Mouse (Mus musculus) splenic B cell, adult 2 months (primary cell): ENCODE measurements around the gene AU022252.

Source experiments
- DNase-seq: peaks from one replicate; pipeline ENCODE4 v3.0.0-alpha.2; 2011; ENCODE audit warnings: low read depth, low spot score
- H3K27me3 ChIP-seq: 2 replicates; pipeline ENCODE4 v1.6.1; 2012; ENCODE audit warnings: mild to moderate bottlenecking, low read length, moderate library complexity, mixed read lengths; ENCODE audit not compliant: control insufficient read depth, poor library complexity, insufficient read depth, severe bottlenecking
- H3K36me3 ChIP-seq: 2 replicates; pipeline ENCODE4 v1.6.1; 2012; ENCODE audit warnings: mild to moderate bottlenecking, low read length, moderate library complexity, mixed read lengths; ENCODE audit not compliant: control insufficient read depth, poor library complexity, insufficient read depth, severe bottlenecking

Gene AU022252

DNA sequence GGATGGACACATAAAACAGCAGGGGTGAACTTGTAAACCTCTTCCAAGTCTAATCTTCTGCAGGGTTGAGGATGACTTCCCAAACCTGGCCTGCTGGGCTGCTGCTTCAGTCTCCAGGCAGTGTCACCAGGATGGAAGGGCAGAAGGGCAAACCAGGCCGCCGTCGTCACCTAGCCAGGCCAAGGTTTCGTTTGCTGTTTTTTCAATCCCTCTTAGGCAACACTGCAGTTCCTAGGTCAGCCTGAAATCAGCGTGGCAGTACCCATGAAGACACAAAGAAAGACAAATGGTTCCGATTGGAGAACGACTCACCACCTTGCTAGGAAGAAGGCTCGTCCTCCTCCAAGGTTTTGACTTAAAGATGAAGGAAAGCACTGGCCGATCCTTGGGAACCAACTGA is 6.8 kb downstream of the AU022252 start:
- H3K36me3 ChIP-seq, result peaks cover 1% of the 10 kb centered on the region; the same call in 1 of the 2 replicates
- no peak for DNase-seq
- H3K27me3 ChIP-seq, result no peaks in the 10 kb centered on the region

DNA sequence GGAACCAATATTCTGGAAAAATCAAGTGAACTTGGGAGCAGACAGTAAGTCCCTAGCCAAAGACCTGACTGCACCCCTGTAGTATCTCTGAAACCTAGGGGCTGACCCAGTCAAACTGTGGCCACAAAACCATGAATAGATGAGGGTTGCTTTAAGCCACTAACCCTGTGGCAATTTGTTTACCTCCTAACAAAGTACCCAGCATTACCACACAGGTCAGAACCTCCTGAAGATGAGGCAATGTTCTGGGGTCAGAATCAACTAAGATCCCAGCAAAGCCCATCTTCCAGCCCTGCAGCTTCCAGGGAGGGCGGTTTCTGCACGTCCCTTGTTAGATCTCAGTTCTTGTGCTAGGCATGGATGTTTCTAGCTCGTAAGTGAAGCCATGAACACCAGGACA is 8.0 kb downstream of the AU022252 start:
- Histone ChIP-seq H3K27me3 (no peaks in the 10 kb centered on the region), H3K36me3 (peaks cover 1% of the 10 kb centered on the region; the same call in 1 of the 2 replicates)
- no peak for DNase-seq

DNA sequence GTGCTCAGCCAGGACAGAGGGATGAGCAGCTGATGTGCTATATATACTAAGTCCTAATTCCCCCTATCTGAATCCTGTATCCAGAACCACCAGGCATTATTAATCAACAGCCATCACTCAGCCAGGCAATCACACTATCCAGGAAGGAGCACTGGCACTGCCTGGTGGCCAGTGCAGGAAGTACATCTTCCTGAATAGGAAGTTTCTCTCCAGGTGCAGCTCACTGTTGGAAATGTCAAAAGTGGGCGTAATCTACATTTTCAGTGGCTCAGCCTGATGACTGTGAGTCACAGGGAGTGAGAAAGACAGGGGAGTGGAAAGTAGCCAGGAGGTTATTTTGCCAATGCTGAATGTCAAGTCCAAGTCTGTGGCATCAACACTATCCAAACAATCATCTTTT is 8.8 kb downstream of the AU022252 start:
- Histone ChIP-seq H3K36me3 (peaks cover 1% of the 10 kb centered on the region; the same call in 1 of the 2 replicates), H3K27me3 (no peaks in the 10 kb centered on the region)
- peak; percentile 59 for DNase-seq

DNA sequence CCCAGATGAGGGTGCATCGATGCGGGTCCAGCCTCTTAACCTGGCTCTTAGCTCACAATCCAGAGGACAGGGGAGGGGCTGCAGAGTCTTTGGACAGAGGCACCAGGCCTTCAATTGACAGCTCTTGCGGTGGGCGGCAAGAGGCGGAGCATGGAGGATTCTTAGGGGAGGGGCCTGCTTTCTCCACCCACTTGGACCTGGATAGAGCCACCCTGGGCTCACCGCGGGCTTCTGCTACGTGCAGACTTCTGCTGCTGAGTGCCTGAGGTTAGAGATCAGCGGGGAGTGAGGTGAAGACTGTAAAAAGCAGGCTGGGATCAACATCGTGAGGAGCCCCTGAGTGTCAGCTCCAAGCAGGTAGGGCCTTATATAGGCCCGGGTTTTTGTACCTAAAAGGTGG is 14.3 kb downstream of the AU022252 start, which contains the start of gene Tmem269:
TSS of gene Tmem269 (minus strand) at position 49 of the 400 bp plus-strand sequence.
- DNase-seq, result no peak
- Histone ChIP-seq H3K27me3 (no peaks in the 10 kb centered on the region), H3K36me3 (no peaks in the 10 kb centered on the region)

DNA sequence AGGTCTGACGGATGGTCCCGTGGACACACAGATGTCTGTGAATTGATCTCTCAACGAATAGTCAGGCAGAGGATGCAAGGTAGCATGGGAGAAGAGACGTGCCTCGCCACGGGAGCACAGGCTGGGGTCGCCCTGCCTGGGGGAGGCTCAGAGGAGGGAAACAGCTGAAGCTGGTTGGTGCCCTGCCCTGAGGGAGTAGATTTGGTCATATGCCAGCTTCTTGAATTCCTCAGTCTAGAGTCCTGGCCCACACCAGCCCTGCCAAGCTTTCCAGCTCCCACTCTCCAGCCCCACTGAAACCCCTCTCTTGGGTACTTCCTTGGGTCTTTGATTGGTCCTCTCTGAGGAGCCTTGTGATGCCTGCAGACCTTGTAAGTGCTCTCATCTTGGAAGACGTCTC is 15.8 kb downstream of the AU022252 start:
- Histone ChIP-seq H3K27me3 (no peaks in the 10 kb centered on the region), H3K36me3 (no peaks in the 10 kb centered on the region)
- no peak for DNase-seq

DNA sequence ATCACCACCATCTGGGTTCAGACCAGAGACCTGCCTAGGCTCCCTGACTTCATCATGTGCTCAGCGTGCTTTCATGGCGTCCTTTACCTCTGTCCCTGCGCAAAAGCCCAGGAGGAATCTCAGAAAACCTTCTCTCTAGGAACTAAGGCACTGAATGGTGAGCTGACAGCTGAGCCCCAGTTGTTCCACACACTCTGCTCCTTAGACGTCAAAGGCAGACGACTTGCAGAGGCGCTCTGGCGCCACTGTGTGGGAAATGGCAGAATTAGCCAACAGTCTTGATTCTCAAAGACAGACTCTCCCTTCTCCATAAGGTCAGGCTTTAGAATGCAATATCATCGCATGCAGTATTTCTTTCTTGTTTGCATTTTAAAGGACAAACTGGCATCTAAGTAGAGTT is 27.8 kb downstream of the AU022252 start:
- DNase-seq, result peak; percentile 76
- Histone ChIP-seq H3K27me3 (no peaks in the 10 kb centered on the region), H3K36me3 (no peaks in the 10 kb centered on the region)

DNA sequence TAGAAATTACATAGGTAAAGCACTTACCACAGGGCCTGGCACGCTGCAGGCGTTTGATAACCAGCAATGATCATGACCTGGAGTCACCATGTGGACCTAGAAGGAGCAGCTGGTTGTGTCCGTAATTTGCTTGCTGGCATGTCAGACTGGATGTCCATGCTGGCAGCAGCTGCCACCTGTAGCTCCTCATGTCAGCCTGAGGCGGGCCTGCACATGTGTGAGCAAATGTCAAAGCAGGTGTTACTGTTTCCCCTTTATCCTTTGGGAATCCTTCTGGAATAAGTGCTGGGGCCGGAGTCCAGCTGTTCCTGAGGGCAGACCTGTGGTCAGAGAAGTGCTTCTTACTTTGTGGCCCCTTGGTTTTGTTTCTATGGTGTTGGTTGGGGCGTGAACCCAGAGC is 34.4 kb downstream of the AU022252 start:
- no peaks in the 10 kb centered on the region; the same call in 1 of the 2 replicates for H3K36me3 ChIP-seq
- H3K27me3 ChIP-seq, result no peaks in the 10 kb centered on the region
- no peak for DNase-seq

DNA sequence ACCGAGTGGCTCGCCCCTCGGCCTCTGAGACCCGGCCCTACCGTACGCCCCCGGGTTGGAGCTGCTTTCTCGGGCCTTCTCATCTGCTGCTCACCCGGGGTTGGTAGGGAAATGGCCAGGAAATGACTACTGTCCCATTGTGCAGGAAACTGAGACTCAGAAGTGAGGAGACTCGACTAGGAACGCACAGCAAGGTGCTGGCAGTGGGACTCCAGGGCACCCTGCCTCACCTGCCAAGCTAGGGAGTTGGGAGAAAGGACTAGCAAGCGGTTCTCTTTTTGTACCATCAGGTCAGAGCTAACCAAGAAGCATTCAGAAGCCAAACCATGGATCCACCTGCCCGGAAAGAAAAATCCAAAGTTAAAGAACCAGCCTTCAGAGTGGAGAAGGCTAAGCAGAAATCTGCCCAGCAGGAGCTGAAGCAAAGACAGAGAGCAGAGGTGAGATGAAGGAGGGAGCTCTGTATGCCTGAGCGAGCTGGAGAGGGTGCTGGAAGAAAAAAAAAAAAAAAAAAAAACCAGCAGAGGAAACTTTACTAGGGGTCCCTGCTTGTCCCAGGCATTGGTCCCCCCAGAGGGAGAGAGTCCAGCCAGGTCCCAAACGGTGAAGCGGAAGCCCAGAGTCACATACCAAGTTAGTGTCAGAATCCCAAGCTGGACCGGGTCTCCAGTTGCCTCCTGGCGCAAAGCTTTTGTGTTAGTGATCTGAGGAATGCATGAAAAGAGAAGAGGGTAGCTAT is 36.8 kb downstream of the AU022252 start:
- DNase-seq, result no peak
- Histone ChIP-seq H3K27me3 (no peaks in the 10 kb centered on the region), H3K36me3 (no peaks in the 10 kb centered on the region; the same call in 1 of the 2 replicates)

DNA sequence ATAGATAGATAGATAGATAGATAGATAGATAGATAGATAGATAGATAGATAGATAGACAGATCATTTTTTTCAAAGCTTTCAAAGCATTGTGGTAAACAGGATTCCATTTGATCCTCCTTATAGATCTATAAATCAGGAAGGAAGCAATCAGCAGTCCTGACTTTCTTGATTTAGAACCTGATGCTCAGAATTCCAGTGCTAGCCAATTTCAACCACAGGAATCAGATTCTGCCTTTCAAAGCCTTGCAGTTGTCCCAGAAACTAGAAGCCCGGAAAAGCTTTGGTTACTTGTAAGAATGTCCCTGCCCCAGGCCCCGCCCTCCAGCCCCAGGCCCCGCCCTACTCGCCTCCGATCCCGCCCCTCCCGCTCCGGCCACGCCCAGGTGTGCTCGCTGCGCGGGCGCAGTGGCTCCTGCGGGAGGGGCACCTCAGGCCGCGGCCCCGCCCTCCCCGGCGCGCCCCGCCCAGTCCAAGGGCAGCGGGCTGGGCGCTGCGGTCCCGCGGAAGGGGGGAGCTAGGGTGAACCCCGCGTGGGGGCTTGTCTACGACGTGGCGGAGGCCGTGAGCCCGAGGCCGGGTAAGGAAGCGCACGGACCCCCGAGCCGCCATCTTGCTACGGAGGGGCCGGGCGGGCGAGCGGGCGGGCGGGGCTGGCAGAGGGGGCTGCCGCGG is 37.5 kb downstream of the AU022252 start, which contains the start of gene Svbp:
TSS of gene Svbp (plus strand) at position 398 of the 673 bp plus-strand sequence.
- Histone ChIP-seq H3K36me3 (no peaks in the 10 kb centered on the region; the same call in 1 of the 2 replicates), H3K27me3 (no peaks in the 10 kb centered on the region)
- peak; percentile 91 for DNase-seq

DNA sequence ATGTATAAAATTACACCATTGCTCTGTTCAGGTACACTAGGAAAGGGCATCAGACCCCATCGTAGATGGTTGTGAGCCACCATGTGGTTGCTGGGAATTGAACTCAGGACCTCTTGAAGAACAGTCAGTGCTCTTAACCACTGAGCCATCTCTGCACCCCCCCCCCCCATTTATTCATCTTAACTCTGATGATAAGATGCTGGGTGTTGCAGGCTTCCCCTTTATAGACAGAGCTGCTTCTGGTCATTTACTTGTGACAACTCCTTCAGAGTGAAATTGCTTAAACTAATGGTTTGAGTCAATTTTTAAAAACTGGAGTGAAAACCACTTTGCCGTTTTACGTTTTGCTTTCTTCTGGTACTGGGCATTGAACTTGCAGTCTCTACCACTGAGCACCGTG is 39.8 kb downstream of the AU022252 start:
- no peaks in the 10 kb centered on the region for H3K27me3 ChIP-seq
- H3K36me3 ChIP-seq, result no peaks in the 10 kb centered on the region
- no peak for DNase-seq

DNA sequence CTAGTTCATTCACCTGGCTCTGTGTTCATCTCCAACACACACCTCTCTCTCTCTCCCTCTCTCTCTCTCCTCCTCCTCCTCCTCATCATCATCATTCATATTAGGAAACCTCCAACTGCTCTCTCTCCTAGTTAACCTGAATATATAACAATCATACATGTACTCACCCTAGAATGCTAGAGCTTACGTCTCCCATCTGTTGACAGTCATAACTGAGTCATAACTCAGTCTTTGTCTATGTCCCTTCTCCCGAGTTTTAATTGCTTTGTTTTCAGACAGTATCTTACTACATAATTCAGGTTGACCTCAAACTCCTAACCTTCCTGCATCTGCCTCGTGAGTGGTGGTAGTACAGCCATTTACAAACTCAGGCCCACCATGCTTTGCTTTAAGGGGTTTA is 41.2 kb downstream of the AU022252 start:
- no peak for DNase-seq
- no peaks in the 10 kb centered on the region for H3K36me3 ChIP-seq

DNA sequence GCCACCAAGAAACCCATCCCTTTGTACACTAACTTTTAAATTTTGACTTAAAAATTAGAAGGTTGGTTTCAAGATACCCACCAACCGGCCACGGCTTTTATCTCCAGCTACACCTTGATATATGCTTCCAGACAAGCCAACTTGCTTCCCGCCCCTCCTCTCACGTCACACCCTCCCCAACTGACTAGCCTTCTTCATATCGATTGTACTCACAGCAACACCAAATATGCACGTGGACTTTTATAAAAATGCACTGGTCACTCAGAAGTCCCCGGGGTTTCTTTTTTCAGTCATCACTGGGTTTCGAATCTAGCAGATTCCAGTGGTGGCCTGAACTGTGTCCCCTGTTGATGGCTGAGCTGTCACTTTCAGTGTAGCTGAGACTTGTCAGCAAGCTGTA is 41.9 kb downstream of the AU022252 start:
- H3K36me3 ChIP-seq, result no peaks in the 10 kb centered on the region
- no peak for DNase-seq
- no peaks in the 10 kb centered on the region for H3K27me3 ChIP-seq

More for the DNA sequence above, 41.2 kb downstream of the AU022252 start:
- no peaks in the 10 kb centered on the region for H3K27me3 ChIP-seq

DNA sequence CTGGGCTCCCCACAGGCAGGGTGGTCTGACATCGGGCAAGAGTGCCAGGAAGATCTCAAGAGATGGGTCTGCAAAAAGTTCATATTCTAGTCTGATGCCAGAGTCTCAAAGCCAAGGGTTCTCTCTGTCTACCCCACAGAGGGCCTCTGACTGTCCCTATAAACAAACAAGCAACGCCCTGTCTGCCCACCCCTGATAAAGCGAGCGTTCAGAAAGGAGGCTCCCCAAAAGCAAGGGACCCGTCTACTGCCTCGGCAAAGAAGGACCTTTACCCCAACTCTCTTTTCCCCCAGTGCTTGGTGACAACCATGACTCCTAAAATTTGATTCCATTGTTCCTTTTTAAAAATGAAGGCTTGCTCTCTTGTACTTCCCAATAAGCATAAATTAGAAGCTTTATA is 42.6 kb downstream of the AU022252 start, which contains the start of gene Ermap:
TSS of gene Ermap (minus strand) at position 148 of the 400 bp plus-strand sequence.
- Histone ChIP-seq H3K36me3 (no peaks in the 10 kb centered on the region), H3K27me3 (no peaks in the 10 kb centered on the region)
- no peak for DNase-seq

DNA sequence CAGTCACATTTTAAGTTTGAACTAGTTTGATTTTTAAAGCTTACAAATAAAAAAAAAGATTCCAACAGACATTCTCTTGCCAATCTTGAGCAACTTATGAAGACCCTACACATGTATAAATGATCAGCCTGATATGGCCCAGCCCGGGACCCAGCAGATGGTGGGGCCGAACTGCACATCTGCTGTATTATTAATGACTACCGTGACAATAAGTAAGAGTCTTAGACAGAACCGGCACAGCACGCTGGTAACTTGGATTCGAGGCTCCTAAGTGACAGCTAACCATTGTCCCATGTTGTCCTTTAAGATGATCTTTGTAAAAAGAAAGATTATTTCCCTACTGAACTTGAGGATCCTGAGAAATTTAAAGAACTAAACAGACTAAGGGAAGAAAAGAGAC is 43.1 kb downstream of the AU022252 start:
- Histone ChIP-seq H3K36me3 (no peaks in the 10 kb centered on the region), H3K27me3 (no peaks in the 10 kb centered on the region)
- no peak for DNase-seq

DNA sequence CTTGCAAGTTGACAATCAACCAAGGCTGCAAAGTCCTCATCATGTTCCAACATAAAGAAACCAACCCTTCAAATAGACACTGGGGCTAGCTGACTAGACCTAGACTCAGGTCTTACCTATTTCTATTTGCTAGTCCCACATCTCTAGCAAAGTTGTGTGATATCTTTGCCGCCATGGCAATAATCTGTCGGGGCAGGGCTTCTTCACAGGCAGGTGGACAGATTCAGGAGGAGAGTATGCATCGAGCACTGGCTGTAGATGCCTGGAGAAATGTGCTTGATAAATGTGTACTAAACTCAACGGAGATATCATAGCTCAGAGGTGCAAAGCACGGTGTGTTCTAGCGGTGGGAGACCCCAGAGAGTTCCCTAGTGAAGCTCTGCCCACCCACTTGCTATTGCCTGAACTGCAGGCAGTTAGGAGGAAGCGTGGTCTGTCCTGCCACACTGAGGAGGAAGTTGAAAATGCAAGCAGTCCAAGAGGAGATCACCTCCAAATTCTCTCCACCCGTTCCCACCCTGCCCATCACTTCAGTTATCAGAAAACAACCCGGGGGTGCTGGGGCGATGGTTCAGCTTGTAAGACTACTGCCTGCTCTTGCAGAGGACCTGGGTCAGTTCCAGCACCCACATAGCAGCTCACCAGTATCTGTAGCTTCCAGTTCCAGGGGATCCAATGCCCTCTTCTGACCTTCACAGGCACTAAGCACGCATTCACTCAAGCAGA is 44.3 kb downstream of the AU022252 start:
- H3K36me3 ChIP-seq, result no peaks in the 10 kb centered on the region
- peak; percentile 53 for DNase-seq
- H3K27me3 ChIP-seq, result no peaks in the 10 kb centered on the region
